Mouse (Mus musculus): ENCODE results near the gene Osbpl11.
A peak's percentile ranks its signal among the peaks of the same experiment; 100 is the strongest.

Osbpl11 gene

GRCm38 (mm10) chr16:33244136-33244691 lies 59.3 kb downstream of the Osbpl11 start:
- DNase-seq = peak; percentile 30

- no peak for DNase-seq
These were observed 60.1 kb downstream of the Osbpl11 start for GRCm38 (mm10) chr16:33244933-33245470.

GRCm38 (mm10) chr16:33246526-33246925 lies 61.7 kb downstream of the Osbpl11 start:
- DNase-seq = no peak

GRCm38 (mm10) chr16:33247006-33247405 lies 62.1 kb downstream of the Osbpl11 start:
- no peak for DNase-seq

GRCm38 (mm10) chr16:33250651-33251120 lies 65.8 kb downstream of the Osbpl11 start:
- peak; percentile 65 for DNase-seq

- DNase-seq = peak; percentile 95
These were observed 66.6 kb downstream of the Osbpl11 start, which contains the start of gene Snx4 for GRCm38 (mm10) chr16:33251194-33252051. TSS of gene Snx4 (plus strand) at chr16:33251442.

- peak; percentile 38 for DNase-seq
These were observed 70.7 kb downstream of the Osbpl11 start for GRCm38 (mm10) chr16:33255601-33256000.

- DNase-seq = no peak
These were observed 73.7 kb downstream of the Osbpl11 start for GRCm38 (mm10) chr16:33258530-33258929.

- no peak for DNase-seq
These were observed 75.0 kb downstream of the Osbpl11 start for GRCm38 (mm10) chr16:33259824-33260223.

- no peak for DNase-seq
These were observed 76.0 kb downstream of the Osbpl11 start for GRCm38 (mm10) chr16:33260825-33261224.

GRCm38 (mm10) chr16:33261584-33262061 lies 76.8 kb downstream of the Osbpl11 start:
- DNase-seq = peak; percentile 64

GRCm38 (mm10) chr16:33262096-33262495 lies 77.2 kb downstream of the Osbpl11 start:
- no peak for DNase-seq

- no peak for DNase-seq
These were observed 82.9 kb downstream of the Osbpl11 start for GRCm38 (mm10) chr16:33267616-33268253.

GRCm38 (mm10) chr16:33271824-33272223 lies 87.0 kb downstream of the Osbpl11 start:
- no peak for DNase-seq

GRCm38 (mm10) chr16:33283079-33283478 lies 98.2 kb downstream of the Osbpl11 start:
- no peak for DNase-seq

GRCm38 (mm10) chr16:33288536-33288935 lies 103.7 kb downstream of the Osbpl11 start:
- no peak for DNase-seq

- no peak for DNase-seq
These were observed 105.1 kb downstream of the Osbpl11 start for GRCm38 (mm10) chr16:33289981-33290380.

- DNase-seq = no peak
These were observed 107.4 kb downstream of the Osbpl11 start for GRCm38 (mm10) chr16:33292241-33292640.

All from lung, postnatal 10 days (tissue).